Mouse (Mus musculus) layer of hippocampus, adult 6 months (tissue): ENCODE results near the gene Cltc. TPM values are rescaled to one million over a fixed set of nuclear protein-coding genes. Genes with fewer than 3 reads are reported as not detected.

Experiments
- long read RNA-seq, 2 experiments: library from polyadenylated mRNA; unstranded; transcript quantifications; one replicate each; pipeline ENCODE4 v2.0.0; 2019 to 2020
- polyA plus RNA-seq: library from polyadenylated mRNA; unstranded; fragments of <200 nt; fragmentation: Nextera tagmentation; gene quantifications from 2 replicates; pipeline ENCODE4 v1.2.3, GENCODE M21; 2021

The Cltc gene
- polyA plus RNA-seq: 73.0 and 86.1 TPM in 2 replicates
- long read RNA-seq, experiment 1, full-length matches to known transcripts: 6 of 183 reads
- long read RNA-seq, experiment 1, partial matches to known transcripts: 166 of 183 reads
- long read RNA-seq, experiment 1, other reads (novel, unspliced or antisense): 11 of 183 reads
- long read RNA-seq, experiment 2, full-length matches to known transcripts: 218 of 478 reads
- long read RNA-seq, experiment 2, partial matches to known transcripts: 161 of 478 reads
- long read RNA-seq, experiment 2, other reads (novel, unspliced or antisense): 99 of 478 reads

GRCm38 (mm10) chr11:86757480-86758371 lies at the start of gene Cltc:
Gene Cltc (minus strand): TSS chr11:86757565.

GRCm38 (mm10) chr11:86683395-86684125 lies 73.8 kb downstream of the Cltc start, which contains the start of the genes Vmp1 and Ptrh2:
Gene Vmp1 (minus strand): TSS chr11:86683836.
Gene Ptrh2 (plus strand): TSS chr11:86683985.

Other genes with a start within 250 kb of the Cltc start
- 26.8 and 31.0 TPM in 2 replicates for gene Rps6kb1, start 212.8 kb downstream of the Cltc start, polyA plus RNA-seq
- gene Tubd1, start 212.6 kb downstream of the Cltc start, polyA plus RNA-seq: 3.1 and 3.7 TPM in 2 replicates
- 139 and 142 TPM in 2 replicates for gene Vmp1, start 73.7 kb downstream of the Cltc start, polyA plus RNA-seq
- 13.5 and 14.8 TPM in 2 replicates for gene Ptrh2, start 73.6 kb downstream of the Cltc start, polyA plus RNA-seq
- gene Dhx40, start 50.2 kb upstream of the Cltc start, polyA plus RNA-seq: 12.2 and 13.5 TPM in 2 replicates
- gene Ypel2, start 236.1 kb upstream of the Cltc start, polyA plus RNA-seq: 9.5 and 10.4 TPM in 2 replicates